Mouse (Mus musculus) layer of hippocampus, postnatal 14 days (tissue): ENCODE data around the gene Gata3. TPM values are rescaled to one million over a fixed set of nuclear protein-coding genes. Genes with fewer than 3 reads are reported as not detected.
A peak's percentile ranks its signal among the peaks of the same experiment; 100 is the strongest.

Experiments
- DNase-seq, 2 experiments: peaks; one replicate each; pipeline ENCODE4 v3.0.0; 2021 to 2022; ENCODE audit warnings: low spot score in 2 of 2, mixed read lengths in 1 of 2
- total RNA-seq, 2 experiments: library from RNA; stranded (reverse); gene quantifications; 2 replicates each; pipeline ENCODE4 v1.2.3; 2021

Gene Gata3
- total RNA-seq, 2 experiments from 2014 or later, result 0.44 to 0.79 TPM

DNA sequence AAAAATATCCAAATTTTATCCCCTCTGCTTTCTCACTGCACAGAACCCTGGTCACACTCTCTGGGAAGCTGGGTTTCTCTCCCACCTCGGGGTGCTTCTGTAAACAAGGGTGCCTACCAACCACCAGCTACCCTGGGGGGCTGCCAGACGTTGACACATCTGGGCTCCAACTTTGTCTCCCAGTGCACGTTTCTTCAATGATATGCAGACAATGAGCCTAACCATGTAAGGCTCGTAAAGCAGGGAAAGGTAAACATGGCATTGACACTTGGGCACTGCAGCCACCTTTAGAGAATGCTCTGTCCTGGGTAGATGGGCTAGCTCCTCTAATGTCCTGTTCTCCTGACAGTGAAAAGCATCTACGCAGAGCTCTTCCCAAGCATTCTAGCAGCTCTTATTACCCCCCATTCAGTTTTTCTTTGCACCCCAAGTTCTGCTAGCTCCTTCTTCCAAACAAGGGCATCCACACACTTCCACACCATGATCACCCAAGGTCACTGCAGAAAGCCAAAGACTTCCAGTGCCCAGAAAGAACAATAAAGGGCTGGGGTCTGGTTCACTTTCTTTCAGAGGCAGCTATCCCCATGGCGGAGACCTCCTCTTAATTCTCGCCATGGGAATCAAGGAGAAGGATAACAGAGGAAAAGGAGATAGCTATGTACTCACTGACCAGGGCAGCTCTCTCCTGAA lies 2.8 kb downstream of the Gata3 start:
- DNase-seq, result no peak

GRCm38 (mm10) chr2:9886031-9886430 lies 3.8 kb downstream of the Gata3 start:
- DNase-seq, result no peak

- DNase-seq, result no peak
Observed at GRCm38 (mm10) chr2:9885217-9885770, 4.5 kb downstream of the Gata3 start.

DNA sequence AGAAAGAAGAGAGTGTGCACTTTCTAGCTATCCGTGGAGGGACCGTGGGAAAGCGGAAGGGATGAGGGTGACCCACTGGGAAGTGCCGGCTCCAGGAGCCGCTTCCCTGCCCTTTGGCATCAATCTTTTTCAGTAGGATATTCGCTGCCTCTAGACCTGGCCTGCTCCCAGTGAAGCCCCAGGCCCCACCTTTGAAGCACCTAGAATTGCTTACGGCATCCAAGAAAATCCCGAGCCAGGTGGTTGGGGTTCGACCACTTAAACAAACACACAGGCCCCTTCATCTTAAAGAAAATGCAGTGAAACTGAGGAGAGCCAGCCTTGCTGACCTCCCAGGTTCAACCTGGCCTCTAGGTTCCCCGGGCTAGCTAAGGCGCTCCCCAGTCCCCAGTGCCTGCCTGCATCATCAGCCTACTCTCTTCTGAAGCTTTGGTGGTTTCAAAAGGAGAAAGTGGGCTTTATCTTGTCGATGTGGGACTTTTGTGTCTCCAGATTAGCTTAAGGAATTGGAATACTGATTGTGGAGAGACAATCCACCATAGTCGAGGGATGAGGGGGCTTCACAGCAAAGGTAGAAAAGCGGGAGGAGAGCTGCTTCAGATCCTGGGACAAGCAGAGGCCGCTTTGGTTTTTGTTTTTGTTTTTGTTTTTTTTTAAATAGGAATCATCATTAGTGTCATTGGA lies 5.2 kb downstream of the Gata3 start:
- DNase-seq, result no peak

- DNase-seq, result no peak
Observed at GRCm38 (mm10) chr2:9883803-9884532, 5.9 kb downstream of the Gata3 start.

GRCm38 (mm10) chr2:9882926-9883802 lies 6.7 kb downstream of the Gata3 start:
- DNase-seq, result no peak

- no peak for DNase-seq
Observed at GRCm38 (mm10) chr2:9882371-9882925, 7.4 kb downstream of the Gata3 start.

DNA sequence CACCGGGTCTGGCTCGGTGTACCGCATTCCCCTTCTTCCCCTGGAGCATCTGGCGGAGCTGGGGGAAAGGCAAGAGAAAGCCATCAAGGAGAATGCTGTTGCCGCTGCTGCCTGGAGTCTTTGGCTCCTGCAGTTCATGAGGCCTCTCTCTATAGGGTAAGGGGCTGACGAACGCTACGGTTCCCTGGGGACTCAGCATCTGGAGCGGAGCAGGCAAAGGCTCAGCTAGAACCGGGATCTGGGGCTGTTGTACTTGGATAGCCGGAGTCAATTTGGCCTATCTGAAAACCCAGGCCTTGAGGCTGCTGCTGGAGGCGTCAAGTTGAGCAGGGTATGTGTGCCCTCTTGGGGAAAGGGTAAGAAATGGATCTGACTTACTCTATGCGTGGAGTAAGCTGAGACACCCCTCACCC lies 8.2 kb downstream of the Gata3 start:
- no peak for DNase-seq

- no peak for DNase-seq
Observed at GRCm38 (mm10) chr2:9881051-9881591, 8.7 kb downstream of the Gata3 start, which contains the start of gene 4930412O13Rik. 4930412O13Rik (plus strand) TSS chr2:9881252.

DNA sequence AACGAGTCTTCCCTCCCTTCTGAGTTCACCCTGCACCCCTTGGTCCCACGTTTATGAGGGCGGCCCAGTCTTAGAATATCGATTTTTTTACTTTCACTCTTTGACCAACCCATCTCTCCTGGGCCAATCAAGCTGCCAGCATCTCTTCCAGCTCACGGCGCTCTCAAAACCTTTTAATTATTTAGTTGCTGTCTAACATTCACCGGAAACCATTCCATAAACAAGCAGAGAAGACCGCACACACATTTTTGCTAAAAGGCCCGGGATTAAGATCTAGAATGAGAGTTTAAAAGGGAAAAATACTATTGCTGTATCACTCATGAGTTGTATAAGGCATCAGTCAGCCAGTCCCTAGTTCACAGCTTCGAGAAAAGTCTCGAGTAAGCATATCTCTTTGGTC lies 9.6 kb downstream of the Gata3 start:
- DNase-seq, result no peak

DNA sequence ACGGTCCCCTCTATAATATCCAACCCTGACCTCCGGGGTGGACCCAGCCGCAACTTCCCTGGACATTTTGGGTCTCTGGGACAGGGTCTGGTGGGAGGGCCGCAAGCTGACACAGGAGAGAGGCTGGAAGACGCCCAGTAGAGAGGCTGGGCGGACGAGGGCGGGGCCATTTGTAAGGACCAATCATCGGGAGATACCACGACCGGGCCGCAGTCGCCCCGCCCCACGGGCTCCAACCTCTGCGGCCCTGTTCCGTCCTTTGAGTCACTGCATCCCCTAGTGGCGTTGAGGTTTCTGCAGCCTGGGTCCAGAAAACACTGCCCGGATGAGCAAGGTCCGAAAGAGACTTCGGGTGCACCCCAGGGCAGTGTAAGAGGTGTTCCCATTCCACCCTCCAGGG lies 10.3 kb downstream of the Gata3 start:
- DNase-seq, result peak; percentile 42 to 67

DNA sequence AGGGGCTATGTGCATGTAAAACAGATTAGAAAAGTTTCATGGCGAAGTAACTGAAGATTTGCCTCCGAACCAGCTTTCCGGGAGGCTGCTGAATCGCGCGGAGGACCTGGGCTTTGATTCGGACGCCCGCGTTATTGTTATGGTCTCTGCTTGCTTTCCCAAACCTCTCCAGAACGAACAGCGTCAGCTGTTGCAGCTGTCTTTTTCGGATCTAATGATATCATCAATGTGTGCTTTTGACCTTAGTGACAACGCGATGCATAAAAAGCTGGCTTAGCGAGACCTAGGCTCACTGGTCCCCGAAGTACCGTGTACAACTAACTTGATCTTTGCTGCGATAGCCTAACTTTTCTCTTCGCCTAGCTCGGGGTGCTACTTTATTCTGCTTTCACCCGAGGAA lies 10.7 kb downstream of the Gata3 start:
- no peak for DNase-seq

DNA sequence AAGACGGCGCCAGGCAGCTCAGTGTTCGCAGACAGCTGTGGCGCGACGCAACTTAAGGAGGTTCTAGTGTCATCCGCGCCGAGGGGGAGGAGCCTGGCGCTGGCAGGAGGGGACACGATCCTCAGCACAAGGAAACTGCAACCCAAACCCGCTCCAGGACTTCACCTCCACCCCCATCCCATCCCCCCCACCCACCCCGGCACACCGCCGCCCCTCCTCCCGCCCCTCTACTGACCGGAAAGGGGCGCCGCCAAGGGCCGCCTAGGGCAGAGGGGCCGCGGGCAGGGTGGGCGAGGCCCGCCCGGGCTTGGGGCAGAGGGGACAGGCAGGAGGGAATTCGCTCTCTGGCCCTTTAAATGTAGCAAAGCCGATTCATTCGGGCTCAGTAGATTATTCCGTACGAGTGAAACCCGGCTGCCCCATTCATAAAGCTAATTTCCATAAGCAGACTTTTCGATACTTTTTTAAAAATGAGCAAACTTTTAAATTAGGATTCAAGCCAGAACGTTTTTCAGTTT lies 11.2 kb downstream of the Gata3 start:
- DNase-seq, result no peak

DNA sequence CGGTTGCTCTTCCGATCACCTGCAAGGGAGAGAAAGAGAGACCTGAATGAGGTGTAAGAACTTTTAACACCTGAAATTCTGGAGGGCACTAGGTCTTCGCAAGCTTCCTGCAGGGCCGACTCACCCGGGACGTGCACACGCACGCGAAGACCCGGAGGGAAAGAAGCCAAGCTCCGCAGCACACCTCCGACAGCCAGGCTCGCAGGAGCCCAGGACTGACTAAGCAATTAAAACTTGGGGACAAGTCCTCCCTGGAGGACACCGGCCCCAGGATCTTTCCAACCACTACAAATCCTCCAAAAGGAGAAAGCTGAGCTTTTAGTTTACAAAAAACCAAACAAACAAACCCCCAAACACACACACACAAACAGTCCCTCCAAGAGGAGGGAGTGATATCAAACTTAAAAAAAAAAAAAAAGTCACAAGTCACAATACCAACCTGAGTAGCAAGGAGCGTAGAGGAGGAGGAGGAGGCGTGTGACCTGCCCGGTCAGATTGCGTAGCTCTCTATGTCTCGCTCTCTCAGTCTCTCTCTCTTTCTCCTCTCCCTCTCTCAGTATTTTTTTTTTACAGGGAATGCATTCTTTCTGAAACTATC lies 11.8 kb downstream of the Gata3 start:
- no peak for DNase-seq

DNA sequence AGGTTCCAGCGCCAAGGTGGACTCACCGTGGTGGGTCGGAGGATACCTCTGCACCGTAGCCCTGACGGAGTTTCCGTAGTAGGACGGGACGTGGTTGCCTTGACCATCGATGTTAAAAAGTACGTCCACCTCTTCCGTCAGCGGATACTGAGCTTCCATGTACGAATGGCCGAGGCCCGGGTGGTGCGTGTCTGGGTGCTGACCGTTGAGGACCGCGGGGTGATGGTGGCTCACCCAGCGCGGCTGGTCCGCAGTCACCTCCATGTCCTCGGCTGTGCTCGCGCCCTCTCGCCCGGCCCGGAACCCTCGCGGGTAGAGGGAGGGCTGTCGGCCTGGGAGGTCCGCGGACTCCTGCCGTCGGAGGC lies 12.5 kb downstream of the Gata3 start:
- no peak for DNase-seq

DNA sequence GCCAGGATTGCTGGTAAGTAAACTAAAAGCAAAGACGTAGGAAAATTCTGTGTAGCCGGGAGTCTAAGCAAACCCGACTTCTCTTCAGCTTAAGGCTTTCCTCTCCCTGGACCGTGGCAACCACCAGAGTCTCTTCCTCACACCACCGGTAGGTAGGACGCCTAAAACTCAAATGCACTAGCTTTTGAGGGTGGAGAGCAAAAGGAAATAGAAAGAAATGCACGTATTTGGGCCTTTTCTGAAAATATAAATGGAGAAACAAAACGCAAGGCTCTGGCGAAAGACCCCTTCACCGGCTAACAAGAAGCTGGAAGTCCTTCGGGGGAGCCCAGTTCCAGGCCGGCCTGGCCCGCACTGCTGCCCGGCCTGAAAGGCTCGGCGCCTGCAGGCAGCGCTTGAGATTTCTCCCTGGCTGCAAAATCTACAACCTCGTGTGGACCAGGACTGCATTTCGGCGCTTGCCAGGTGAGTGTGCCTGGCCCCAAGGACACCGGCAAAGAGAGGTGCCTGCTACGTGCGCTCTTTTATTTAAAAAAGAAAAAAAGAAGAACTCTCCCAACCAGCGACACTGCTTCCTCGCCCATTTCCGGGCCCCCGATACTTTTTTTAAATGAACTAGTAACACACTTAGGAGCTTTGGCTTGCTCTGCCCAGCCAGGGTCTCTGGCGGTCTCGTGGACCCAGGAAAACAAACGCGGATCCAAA lies 13.1 kb downstream of the Gata3 start:
- DNase-seq, result no peak

DNA sequence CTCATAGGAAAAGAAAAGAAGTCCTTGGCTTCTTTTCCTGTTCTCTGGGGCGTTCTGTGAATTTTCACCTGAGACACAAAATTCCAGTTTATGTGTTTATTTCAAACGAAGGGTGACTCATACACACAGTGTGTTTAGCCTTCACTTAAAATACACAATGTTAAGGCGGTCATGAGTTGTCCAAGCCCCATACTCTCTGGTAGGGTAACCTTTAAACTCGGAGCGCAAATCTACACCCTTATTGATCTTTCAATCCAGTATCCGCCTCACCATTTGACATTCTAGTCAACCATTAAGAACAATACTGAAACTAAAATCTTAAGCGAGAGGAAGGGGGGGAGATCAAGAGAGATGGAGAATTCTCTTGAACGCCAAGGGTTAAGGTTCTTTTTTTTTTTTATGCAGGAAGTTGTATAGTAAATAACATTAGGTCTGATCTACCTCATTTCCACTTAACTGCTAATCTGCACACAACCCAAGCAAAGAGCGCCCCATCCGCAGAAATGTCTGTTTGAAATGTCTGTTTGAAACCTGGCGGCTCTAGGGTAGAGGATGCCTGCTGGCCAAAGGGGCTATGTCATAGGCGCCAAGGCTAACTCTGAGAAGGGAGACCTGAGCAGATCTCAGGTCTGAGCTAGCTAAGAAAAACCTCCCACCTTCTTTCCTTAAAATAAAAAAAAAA lies 14.0 kb downstream of the Gata3 start:
- no peak for DNase-seq

GRCm38 (mm10) chr2:9875220-9875619 lies 14.6 kb downstream of the Gata3 start:
- no peak for DNase-seq
